Mouse (Mus musculus): ENCODE measurements around the gene Capn12.
"Not testable (repeated sequence)": the region's sequence is repeated elsewhere in the genome, so short reads cannot be mapped to it uniquely, and the experiment has no call there.

Capn12 gene

GRCm38 (mm10) chr7:28877856-28878255, 3.4 kb upstream of the Capn12 start:
- no peak for DNase-seq (ENCODE audit: low spot score in 2 of 2)

GRCm38 (mm10) chr7:28879606-28880005, 1.6 kb upstream of the Capn12 start:
- no peak for DNase-seq (ENCODE audit: low spot score in 2 of 2)

GRCm38 (mm10) chr7:28880554-28880953, 668 bp upstream of the Capn12 start:
- DNase-seq (ENCODE audit: low spot score in 2 of 2) = no peak

GRCm38 (mm10) chr7:28883039-28883438, 1.8 kb downstream of the Capn12 start:
- no peak for DNase-seq (ENCODE audit: low spot score in 2 of 2)

- not testable (repeated sequence) for DNase-seq (ENCODE audit: low spot score in 2 of 2)
These were observed 2.5 kb downstream of the Capn12 start for GRCm38 (mm10) chr7:28883704-28884103.

GRCm38 (mm10) chr7:28886486-28886885, 5.3 kb downstream of the Capn12 start:
- no peak for DNase-seq (ENCODE audit: low spot score in 2 of 2)

GRCm38 (mm10) chr7:28888701-28889161, 7.5 kb downstream of the Capn12 start:
- DNase-seq (ENCODE audit: low spot score in 2 of 2) = no peak

- DNase-seq (ENCODE audit: low spot score in 2 of 2) = no peak
These were observed 11.4 kb downstream of the Capn12 start for GRCm38 (mm10) chr7:28892601-28893000.

- DNase-seq (ENCODE audit: low spot score in 2 of 2) = no peak
These were observed 12.5 kb downstream of the Capn12 start for GRCm38 (mm10) chr7:28893643-28894265.

GRCm38 (mm10) chr7:28894942-28895341, 13.7 kb downstream of the Capn12 start:
- no peak for DNase-seq (ENCODE audit: low spot score in 2 of 2)

GRCm38 (mm10) chr7:28897661-28898060, 16.4 kb downstream of the Capn12 start:
- DNase-seq (ENCODE audit: low spot score in 2 of 2) = no peak

GRCm38 (mm10) chr7:28899972-28900371, 18.8 kb downstream of the Capn12 start:
- no peak for DNase-seq (ENCODE audit: low spot score in 2 of 2)

GRCm38 (mm10) chr7:28901311-28902125, 20.3 kb downstream of the Capn12 start:
- DNase-seq (ENCODE audit: low spot score in 2 of 2) = no peak

GRCm38 (mm10) chr7:28902180-28902579, 21.0 kb downstream of the Capn12 start:
- DNase-seq (ENCODE audit: low spot score in 2 of 2) = no peak

GRCm38 (mm10) chr7:28902809-28903208, 21.6 kb downstream of the Capn12 start:
- DNase-seq (ENCODE audit: low spot score in 2 of 2) = no peak

- no peak for DNase-seq (ENCODE audit: low spot score in 2 of 2)
These were observed 22.6 kb downstream of the Capn12 start for GRCm38 (mm10) chr7:28903778-28904177.

GRCm38 (mm10) chr7:28907195-28907594, 26.0 kb downstream of the Capn12 start:
- DNase-seq (ENCODE audit: low spot score in 2 of 2) = no peak

- DNase-seq (ENCODE audit: low spot score in 2 of 2) = no peak
These were observed 30.4 kb downstream of the Capn12 start for GRCm38 (mm10) chr7:28911632-28912031.

GRCm38 (mm10) chr7:28913171-28913570, 31.9 kb downstream of the Capn12 start:
- no peak for DNase-seq (ENCODE audit: low spot score in 2 of 2)

- DNase-seq (ENCODE audit: low spot score in 2 of 2) = no peak
These were observed 35.3 kb downstream of the Capn12 start for GRCm38 (mm10) chr7:28916491-28916890.

- no peak for DNase-seq (ENCODE audit: low spot score in 2 of 2)
These were observed 36.5 kb downstream of the Capn12 start for GRCm38 (mm10) chr7:28917503-28918426.

- DNase-seq (ENCODE audit: low spot score in 2 of 2) = no peak
These were observed 37.3 kb downstream of the Capn12 start for GRCm38 (mm10) chr7:28918540-28918939.
